Mouse (Mus musculus): ENCODE results near the gene Spen.

The Spen gene

DNA sequence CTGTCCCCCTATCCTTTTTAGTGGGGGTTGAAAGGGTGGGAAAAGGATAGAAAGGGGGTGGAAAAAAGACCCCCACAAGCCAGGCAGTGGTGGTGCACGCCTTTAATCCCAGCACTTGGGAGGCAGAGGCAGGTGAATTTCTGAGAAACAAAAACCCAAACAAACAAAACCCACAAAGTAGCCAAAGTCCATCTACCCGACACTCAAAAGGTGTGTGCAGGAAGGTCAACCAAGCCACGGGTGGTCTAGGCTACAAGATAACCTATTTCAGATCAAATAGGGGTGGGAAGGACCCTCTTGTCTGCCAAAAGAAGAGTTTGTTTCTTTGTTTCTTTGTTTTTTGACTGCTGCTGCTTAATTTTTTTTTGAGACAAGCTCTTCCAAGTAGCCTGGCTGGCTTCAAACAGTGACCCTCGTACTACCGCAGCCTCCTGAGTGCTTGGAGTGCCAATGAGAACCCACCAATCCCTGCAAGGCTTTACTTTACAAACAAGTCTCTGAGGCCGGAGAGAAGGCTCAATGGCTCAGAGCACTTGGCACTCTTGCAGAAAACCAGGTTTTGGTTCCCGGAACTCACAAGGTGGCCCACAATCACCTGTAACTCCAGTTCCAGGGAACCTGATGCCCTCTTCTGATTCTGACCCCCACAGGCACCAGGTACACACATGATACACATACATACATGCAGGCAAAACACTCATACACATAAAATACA, 11.3 kb downstream of the Spen start:
- no peak for DNase-seq

- DNase-seq: no peak
These were observed 12.5 kb downstream of the Spen start for GRCm38 (mm10) chr4:141525940-141526339.

- no peak for DNase-seq
These were observed 13.7 kb downstream of the Spen start for GRCm38 (mm10) chr4:141524658-141525057.

GRCm38 (mm10) chr4:141523128-141523527, 15.3 kb downstream of the Spen start:
- DNase-seq: peak; percentile 34 to 57

- no peak for DNase-seq
These were observed 20.0 kb downstream of the Spen start for GRCm38 (mm10) chr4:141518386-141518785.

DNA sequence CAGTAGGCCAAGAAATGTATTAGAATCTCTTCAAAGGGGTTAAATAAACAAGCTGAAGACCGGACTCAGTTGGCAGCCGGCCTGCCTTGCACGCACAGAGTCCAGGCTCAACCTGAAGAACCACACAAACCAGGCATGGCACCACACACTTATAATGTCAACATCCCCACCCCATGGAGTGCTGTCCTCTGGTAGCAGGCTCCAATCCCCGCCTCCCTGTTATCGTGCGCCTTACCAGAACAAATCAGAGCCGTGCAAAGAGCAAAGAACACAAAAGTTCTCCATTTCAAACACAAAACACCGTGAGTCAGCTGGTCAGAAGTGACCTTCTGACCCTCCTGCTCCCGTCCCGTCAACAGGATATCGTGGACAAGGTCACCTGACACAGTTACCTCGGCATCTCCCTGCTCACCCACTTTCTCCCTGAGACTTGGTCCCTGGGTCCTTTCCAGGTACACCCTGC, 24.2 kb downstream of the Spen start:
- DNase-seq: peak; percentile 69 to 81

GRCm38 (mm10) chr4:141512145-141512544, 26.3 kb downstream of the Spen start:
- no peak for DNase-seq

GRCm38 (mm10) chr4:141510457-141510856, 27.9 kb downstream of the Spen start:
- no peak for DNase-seq

DNA sequence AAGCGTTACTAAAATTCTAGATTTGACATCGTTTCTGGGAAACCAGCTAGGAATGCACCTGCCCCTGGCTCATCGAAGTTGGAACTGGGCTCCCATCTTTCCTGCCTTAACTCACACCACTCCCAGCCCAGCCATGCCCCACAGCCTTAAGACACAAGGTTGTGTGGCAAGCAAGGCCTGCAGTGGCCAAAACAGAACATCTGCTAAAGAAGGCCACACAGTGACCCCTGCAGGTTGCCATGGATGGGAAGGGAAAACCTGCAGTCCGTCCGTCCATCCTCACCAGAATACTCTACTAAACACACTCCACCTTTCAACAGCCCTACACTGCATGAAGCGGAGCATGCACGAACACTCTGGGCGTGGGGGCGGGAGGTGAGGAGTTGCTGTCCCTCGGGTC, 31.5 kb downstream of the Spen start:
- peak; percentile 64 to 77 for DNase-seq

- peak; percentile 95 to 96 for DNase-seq
These were observed 32.0 kb downstream of the Spen start for GRCm38 (mm10) chr4:141506352-141506751.

DNA sequence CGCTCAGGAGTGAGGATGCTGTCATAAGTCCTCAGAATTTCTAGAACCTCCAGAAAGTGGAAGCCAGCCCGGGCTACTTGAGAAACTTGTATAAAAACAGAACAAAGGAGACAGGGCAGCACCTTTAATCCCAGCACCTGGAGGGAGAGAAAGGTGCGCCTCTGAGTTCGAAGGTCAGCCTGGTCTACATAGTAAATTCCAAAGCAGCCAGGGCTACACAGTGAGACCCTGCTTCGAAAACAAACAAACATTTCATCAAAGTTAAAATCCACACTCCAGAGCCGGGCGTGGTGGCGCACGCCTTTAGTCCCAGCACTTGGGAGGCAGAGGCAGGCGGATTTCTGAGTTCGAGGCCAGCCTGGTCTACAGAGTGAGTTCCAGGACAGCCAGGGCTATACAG, 32.6 kb downstream of the Spen start:
- DNase-seq: no peak

DNA sequence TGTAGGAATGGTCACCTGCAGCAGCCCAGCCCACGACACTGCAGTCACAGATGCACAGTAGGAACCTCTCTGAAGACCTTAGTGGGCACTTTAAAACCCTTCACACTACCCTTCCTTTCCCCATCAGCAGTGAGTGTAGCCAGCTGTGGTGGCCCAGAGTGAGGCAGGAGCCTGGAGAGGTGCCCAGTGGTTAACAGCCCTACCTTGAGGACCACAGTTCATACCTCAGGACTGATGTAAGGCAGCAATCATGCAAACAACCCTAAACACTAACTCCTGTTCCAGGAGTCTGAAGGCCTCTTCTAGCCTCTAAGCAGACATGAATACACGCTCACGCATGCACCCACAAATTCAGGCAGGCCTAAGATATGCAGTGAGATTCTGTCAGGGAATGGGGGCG, 33.9 kb downstream of the Spen start:
- no peak for DNase-seq

DNA sequence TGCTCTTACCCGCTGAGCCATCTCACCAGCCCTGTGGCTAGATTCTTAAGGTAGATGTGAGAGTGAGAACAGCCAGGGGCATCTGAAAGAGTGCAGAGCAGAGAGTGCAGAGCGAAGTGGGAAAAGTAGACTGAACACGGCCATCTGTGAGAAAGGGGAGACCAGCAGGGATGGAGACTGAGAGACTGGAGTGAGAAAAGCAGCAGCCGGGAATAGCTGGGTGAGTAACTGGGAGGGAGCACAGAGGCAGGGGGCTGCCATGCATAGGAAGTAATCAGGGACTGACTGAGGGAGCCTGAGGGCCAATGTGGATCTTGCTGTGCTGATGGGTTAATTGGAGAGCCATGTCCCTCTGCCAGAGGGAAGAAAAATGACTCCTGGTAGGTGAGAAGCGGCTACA, 35.7 kb downstream of the Spen start:
- DNase-seq: no peak

DNA sequence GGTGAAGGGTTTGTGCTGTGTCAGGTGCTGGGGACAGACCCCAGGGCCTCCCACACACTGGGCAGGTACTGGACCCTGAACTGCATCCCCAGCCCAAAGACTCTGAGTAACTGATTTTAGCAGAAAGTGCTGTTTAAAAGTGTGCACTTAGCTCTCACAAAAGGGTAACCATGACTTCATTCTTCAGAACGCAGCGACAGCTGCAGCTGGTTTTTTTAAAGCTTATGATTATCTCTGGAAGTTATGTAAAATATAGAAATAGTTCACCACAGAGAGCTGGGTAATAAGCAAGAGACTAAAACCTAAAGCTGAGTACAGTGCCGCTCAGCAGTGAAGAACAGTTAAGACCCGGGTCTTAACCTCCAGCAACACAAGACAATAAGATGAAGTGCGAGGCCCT, 37.3 kb downstream of the Spen start:
- DNase-seq: no peak

GRCm38 (mm10) chr4:141500637-141501036, 37.8 kb downstream of the Spen start:
- DNase-seq: peak; percentile 48

DNA sequence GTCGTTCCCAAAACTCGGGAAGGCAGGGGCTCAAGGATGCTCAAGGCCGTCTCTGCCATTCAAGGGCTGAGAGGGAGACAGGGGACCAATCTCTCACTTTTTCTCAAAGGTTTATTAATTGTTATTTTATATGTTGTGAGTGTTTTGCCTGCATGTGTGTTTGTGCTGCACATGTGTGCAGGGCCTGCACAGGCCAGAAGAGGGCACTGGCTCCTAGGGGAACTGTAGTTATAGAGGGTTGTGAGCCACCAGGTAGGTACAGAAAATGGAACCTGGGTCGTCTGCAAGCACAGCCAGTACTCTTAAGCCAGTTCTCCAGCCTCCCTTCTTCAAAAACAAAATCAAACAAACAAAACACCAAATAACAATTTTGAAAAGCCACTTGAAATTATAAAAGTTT, 49.7 kb downstream of the Spen start:
- DNase-seq: peak; percentile 31 to 44

DNA sequence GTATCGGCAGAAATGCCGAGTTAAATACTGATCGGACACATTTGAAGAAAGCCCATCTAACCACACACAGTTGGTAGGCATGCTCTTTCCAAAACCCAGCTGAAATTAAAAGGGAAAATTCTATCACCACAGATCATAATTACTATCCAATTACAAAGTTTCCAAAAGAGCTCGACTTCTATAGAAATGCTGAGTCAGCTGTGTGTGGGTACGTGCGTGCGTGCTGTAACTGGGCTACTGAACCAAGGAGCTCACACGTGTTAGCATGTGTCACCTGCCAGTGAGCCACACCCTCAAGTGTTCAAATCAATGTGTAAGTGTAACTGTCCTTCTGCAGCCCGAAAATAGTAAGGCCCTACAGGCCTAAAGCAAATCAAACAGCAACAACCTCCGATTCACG, 50.8 kb downstream of the Spen start:
- DNase-seq: no peak

DNA sequence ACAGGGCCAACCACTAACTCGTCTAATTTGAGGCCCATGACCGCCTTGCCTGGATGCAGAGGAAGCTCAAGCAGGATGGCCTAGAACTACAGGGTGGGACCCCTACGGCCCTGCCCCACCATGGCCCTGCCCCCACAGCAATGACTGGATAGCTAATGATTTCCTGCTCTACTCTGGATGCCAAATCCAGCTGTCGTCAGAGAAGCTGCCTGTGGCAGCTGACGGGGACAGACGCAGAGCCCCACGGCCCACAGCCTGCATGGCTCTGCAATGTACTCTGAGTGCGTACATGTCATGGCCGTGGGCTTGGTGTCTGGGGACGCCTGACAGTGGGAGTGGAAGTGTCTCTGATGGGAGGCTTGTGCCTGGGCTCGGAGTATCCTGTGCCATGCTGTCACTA, 54.3 kb downstream of the Spen start:
- DNase-seq: no peak

GRCm38 (mm10) chr4:141479411-141479810, 59.0 kb downstream of the Spen start:
- DNase-seq: no peak

GRCm38 (mm10) chr4:141478794-141479193, 59.6 kb downstream of the Spen start:
- DNase-seq: no peak

- DNase-seq: no peak
These were observed 60.2 kb downstream of the Spen start for GRCm38 (mm10) chr4:141478225-141478624.

DNA sequence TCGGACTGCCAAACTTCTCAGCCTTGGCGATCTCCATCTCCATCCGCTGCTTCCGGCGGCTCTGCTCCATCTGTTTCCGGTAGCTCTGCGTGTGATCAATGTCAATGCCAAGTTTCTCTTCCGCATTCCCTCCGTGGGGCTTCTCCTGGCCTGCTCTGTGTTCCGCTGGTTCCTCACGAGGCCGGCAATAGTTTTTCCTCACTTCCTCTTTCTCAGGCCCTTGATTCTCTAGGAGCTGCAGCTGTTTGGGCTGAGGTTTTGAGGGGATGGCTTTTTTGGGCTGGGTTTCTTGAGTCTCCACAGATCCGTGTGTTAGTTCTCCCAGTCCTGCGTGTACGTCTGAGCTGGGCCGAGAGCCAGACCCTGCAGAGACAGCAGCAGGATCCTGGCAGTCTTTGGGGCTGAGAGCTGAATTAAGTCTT, 60.7 kb downstream of the Spen start:
- no peak for DNase-seq

DNA sequence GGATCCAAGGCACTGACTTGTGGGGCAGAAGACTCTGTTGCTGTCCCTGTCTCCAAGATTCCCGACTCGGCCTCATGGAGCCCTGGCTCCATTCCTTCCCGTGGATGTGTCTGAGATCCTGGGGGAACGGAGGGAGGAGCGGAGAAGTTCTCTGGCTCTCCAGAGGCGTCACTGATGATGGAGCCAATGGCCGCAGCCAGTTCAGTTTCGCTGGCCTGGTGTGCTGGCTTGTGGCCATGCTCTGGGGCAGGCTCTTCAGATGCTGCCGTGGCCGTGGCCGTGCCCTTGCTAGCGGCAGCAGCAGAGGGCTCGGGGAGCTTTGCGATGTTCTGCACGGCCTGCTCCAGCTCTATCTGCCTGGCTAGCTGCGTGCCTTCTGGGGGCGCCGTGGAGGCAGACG, 64.0 kb downstream of the Spen start:
- no peak for DNase-seq

DNA sequence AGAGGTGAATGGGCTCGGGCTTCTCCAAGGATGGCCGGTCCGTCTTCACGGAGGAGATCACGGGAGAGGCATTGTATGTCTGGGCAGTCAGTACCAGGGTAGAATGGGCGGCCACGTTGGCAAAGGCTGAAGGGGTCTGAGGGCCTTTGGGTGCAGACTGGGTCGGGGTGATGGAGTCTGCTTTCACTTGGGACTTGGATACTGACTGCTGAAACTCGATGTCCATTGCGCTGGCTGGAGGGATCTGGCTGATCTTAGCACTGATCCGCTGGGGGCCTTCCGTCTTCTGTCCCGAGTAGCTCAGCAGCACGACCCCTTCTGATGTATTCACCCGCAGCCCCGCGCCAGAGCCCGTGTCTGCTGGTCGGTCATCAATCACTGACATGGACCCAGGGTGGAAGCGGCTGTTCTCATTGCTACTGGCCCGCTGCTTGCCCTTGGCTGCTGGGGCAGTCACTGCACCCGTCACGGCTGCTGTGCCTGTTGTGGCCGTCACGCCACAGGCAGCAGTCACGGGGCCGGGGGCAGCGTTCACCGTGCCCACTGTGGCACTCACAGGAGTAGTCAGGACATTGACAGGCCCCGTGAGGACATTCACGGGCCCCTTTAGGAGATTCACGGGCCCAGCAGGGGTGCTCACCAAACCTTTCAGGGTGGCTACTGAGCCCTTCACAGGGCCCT, 65.6 kb downstream of the Spen start:
- DNase-seq: no peak

DNA sequence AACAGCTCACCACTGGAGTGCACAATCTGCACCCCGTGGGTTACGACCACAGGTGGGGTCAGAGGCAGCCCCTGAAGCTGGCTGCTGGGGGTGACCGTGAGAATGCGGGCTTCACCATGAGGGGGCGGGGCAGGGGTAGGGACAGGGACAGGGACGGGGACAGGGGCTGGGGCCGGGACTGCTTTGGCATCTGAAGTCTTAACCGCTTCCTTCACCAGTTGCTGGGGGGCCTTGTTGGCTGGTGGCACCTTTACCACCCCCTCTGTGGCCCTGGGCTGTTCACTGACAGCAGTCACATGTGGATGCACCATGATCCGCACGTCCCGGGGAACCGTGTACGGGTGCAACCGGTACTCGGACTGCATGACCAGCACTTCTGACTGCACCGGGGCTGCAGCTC, 66.9 kb downstream of the Spen start:
- no peak for DNase-seq
